Mouse (Mus musculus): ENCODE data around the gene Mettl9. TPM values are rescaled to one million over a fixed set of nuclear protein-coding genes. Genes with fewer than 3 reads are reported as not detected.

Gene Mettl9
- total and polyA plus RNA-seq, 2 experiments from 2014 or later, result 63.8 to 140 TPM

DNA sequence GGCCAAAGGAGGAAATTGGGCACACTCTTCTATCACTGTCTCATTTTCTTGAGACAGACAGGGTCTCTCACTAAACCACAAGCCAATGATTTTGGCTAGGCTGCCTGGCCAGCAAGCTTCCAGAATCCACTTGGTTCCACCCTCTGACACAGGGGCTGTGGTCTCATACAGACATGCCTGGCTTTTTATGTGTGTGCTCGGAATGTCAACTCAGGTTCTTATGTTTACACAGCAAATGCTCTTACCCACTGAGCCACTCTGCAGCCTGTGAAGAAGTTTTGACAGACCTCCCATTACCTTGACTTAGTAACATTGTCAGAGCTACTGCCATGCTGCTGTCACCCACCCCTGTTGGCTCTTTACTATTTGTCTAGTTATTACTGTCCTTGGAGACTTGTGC, 7.7 kb downstream of the Mettl9 start:
- Histone ChIP-seq H3K9me3 (ENCODE audit: low read length) (no peaks in the 10 kb centered on the region), H3K9ac (replicated peaks; ENCODE audit: low read length, poor library complexity, severe bottlenecking) (no peak overlapping the region), H3K4me1 (ENCODE audit: insufficient read depth, low read length) (peaks cover 4% of the 10 kb centered on the region; the same call in 1 of the 2 replicates), H3K36me3 (ENCODE audit: insufficient read depth, low read length) (no peaks in the 10 kb centered on the region), H3K4me3 (ENCODE audit: low read depth, low read length) (no peak overlapping the region), H3K4me2 (ENCODE audit: low read depth, low read length, poor library complexity, severe bottlenecking) (no peak overlapping the region), H3K27me3 (ENCODE audit: insufficient read depth, low read length) (no peaks in the 10 kb centered on the region), H3K27ac (ENCODE audit: low read depth, low read length) (no peak overlapping the region)
- 76% methylated on average over 1 of the region's 1 CpGs for WGBS
- DNase-seq (ENCODE audit: low spot score), result no peak
- no peak for ATAC-seq (ENCODE audit: low FRiP score)
- no peak for TF ChIP-seq CTCF (IDR thresholded peaks at IDR 0.05)

DNA sequence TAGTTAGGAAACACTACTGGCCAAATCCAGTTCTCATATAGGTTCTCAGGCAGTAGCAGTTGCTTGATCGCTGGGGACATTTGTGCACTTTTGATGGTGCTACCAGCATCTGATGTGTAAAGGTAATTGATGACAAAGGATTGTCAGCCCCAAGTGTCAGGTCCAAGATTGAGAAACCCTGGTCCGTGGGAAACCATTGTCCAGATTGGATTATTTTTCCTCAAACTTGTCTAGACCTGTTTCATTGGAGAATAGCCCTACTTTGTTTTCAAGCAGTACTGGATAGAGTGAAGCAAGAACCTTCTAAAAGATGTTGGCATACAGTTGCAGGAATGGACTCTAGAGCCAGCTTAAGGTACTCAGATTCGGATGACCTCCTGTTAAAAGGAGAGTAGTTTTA, 8.8 kb downstream of the Mettl9 start:
- Histone ChIP-seq H3K27ac (ENCODE audit: low read depth, low read length) (no peak overlapping the region), H3K27me3 (ENCODE audit: insufficient read depth, low read length) (no peaks in the 10 kb centered on the region), H3K4me1 (ENCODE audit: insufficient read depth, low read length) (no peaks in the 10 kb centered on the region), H3K36me3 (ENCODE audit: insufficient read depth, low read length) (no peaks in the 10 kb centered on the region), H3K9me3 (ENCODE audit: low read length) (no peaks in the 10 kb centered on the region), H3K9ac (replicated peaks; ENCODE audit: low read length, poor library complexity, severe bottlenecking) (no peak overlapping the region), H3K4me2 (ENCODE audit: low read depth, low read length, poor library complexity, severe bottlenecking) (no peak overlapping the region), H3K4me3 (ENCODE audit: low read depth, low read length) (no peak overlapping the region)
- DNase-seq (ENCODE audit: low spot score), result no peak
- 95% methylated on average over 3 of the region's 3 CpGs for WGBS
- no peak for ATAC-seq (ENCODE audit: low FRiP score)
- no peak for TF ChIP-seq CTCF (IDR thresholded peaks at IDR 0.05)

DNA sequence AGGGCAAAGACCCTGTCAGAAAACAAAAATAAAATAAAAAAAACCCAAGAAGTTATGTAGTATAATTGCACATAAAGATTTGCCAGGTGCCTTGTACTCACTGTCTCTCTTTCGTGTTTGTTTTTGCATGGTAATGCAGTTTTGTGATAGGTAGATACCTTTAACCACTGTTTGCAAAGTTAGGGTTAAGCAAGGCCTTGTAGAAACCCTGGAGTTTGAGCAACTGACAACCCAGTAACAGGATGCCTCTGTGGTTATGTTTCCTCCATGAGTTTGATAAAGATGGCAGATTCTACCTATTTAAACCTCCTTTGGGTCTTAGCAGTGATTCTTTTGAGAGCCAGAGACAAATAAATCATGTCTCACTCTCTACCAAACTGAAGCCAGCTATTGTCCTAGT, 9.3 kb downstream of the Mettl9 start:
- no peak for ATAC-seq (ENCODE audit: low FRiP score)
- no peak overlapping the region for H3K9ac ChIP-seq (replicated peaks; ENCODE audit: low read length, poor library complexity, severe bottlenecking)
- H3K27me3 ChIP-seq (ENCODE audit: insufficient read depth, low read length), result no peaks in the 10 kb centered on the region
- H3K4me2 ChIP-seq (ENCODE audit: low read depth, low read length, poor library complexity, severe bottlenecking), result no peak overlapping the region
- H3K9me3 ChIP-seq (ENCODE audit: low read length), result no peaks in the 10 kb centered on the region
- no peak overlapping the region for H3K27ac ChIP-seq (ENCODE audit: low read depth, low read length)
- 95% methylated on average over 1 of the region's 1 CpGs for WGBS
- H3K4me1 ChIP-seq (ENCODE audit: insufficient read depth, low read length), result no peaks in the 10 kb centered on the region
- H3K4me3 ChIP-seq (ENCODE audit: low read depth, low read length), result no peak overlapping the region
- no peak for DNase-seq (ENCODE audit: low spot score)
- TF ChIP-seq CTCF (IDR thresholded peaks at IDR 0.05), result no peak
- no peaks in the 10 kb centered on the region for H3K36me3 ChIP-seq (ENCODE audit: insufficient read depth, low read length)

DNA sequence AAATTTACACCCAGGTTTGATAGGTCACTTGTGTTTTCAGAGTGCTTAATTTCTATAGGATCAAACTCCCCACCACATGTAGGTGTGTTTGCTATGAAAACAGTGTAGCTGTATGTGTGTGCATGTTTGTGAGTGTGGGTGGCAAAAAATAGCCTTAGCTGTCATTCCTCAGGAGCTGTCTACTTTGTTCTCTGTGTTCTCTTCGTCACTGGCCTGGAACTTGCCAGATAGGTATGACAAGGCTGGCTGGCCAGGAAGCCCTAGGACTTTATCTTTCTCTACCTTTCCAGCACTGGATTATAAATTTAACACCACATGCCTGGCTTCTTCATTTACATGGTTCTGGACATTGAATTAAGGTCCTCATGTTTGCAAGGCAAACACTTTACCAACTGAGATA, 10.0 kb downstream of the Mettl9 start:
- Histone ChIP-seq H3K4me2 (ENCODE audit: low read depth, low read length, poor library complexity, severe bottlenecking) (no peak overlapping the region), H3K4me3 (ENCODE audit: low read depth, low read length) (no peak overlapping the region), H3K9me3 (ENCODE audit: low read length) (no peaks in the 10 kb centered on the region), H3K9ac (replicated peaks; ENCODE audit: low read length, poor library complexity, severe bottlenecking) (no peak overlapping the region), H3K4me1 (ENCODE audit: insufficient read depth, low read length) (no peaks in the 10 kb centered on the region), H3K27me3 (ENCODE audit: insufficient read depth, low read length) (no peaks in the 10 kb centered on the region), H3K36me3 (ENCODE audit: insufficient read depth, low read length) (no peaks in the 10 kb centered on the region), H3K27ac (ENCODE audit: low read depth, low read length) (no peak overlapping the region)
- ATAC-seq (ENCODE audit: low FRiP score) (no peak), DNase-seq (ENCODE audit: low spot score) (no peak)
- 90% methylated on average over 1 of the region's 1 CpGs for WGBS
- no peak for TF ChIP-seq CTCF (IDR thresholded peaks at IDR 0.05)

DNA sequence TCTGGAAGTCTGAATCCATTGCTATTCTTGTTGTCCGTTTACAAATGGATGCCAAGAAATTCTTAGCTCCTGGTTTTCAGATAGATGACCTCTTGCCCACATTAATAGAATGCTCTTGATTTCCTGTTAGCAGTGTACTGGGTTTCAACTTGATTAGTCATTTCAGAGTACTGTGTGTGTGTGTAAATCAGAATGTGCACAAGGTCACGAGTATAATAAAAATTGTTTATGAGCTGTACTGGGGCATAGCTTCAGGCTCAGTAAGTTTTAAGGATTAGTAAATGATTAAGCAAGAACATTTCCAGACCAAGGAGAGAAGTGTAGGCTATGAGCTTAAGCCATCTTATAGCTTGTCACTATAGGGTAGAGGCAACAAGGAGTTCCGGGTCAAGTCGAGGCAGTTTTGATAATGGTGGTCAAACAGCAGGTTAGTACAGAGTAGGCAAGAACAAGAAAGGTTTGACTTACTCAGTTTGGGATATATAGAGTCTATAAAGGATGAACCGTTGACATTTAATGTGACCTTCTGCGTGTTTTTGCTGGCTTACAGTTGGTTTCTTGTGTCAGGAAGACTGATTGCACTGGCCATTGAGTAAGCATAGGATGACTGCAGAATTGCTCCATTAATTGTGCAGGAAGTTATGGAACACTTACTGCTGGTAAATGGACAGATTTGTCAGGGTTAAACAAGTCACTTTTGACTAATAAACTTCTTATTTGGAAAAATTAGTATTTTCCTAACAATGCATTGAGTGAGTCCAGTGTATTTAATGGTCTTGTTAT, 11.6 kb downstream of the Mettl9 start:
- no peak overlapping the region for H3K4me3 ChIP-seq (ENCODE audit: low read depth, low read length)
- ATAC-seq (ENCODE audit: low FRiP score), result no peak
- H3K27me3 ChIP-seq (ENCODE audit: insufficient read depth, low read length), result no peaks in the 10 kb centered on the region
- no peak overlapping the region for H3K27ac ChIP-seq (ENCODE audit: low read depth, low read length)
- H3K4me2 ChIP-seq (ENCODE audit: low read depth, low read length, poor library complexity, severe bottlenecking), result no peak overlapping the region
- H3K4me1 ChIP-seq (ENCODE audit: insufficient read depth, low read length), result no peaks in the 10 kb centered on the region
- no peaks in the 10 kb centered on the region for H3K9me3 ChIP-seq (ENCODE audit: low read length)
- H3K36me3 ChIP-seq (ENCODE audit: insufficient read depth, low read length), result no peaks in the 10 kb centered on the region
- TF ChIP-seq CTCF (IDR thresholded peaks at IDR 0.05), result no peak
- no peak for DNase-seq (ENCODE audit: low spot score)
- no peak overlapping the region for H3K9ac ChIP-seq (replicated peaks; ENCODE audit: low read length, poor library complexity, severe bottlenecking)
- 95% methylated on average over 6 of the region's 6 CpGs for WGBS

DNA sequence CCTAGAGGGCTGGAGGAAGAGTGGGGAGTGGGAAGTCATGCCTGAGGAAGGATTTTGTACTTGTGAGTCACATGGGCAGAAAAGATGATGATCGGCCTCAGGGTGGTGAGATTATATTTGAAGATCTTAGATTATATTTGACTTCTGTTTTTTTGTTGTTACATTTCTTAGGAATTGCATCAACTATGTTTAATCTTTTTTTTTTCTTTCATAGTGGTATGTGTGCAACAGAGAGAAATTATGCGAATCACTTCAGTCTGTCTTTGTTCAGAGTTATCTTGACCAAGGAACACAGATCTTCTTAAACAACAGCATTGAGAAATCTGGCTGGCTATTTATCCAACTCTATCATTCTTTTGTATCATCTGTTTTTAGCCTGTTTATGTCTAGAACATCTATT, 13.4 kb downstream of the Mettl9 start:
- no peaks in the 10 kb centered on the region for H3K27me3 ChIP-seq (ENCODE audit: insufficient read depth, low read length)
- H3K4me1 ChIP-seq (ENCODE audit: insufficient read depth, low read length), result no peaks in the 10 kb centered on the region
- ATAC-seq (ENCODE audit: low FRiP score) (no peak), DNase-seq (ENCODE audit: low spot score) (no peak)
- H3K9me3 ChIP-seq (ENCODE audit: low read length), result no peaks in the 10 kb centered on the region
- WGBS, result 95% methylated on average over 2 of the region's 2 CpGs
- H3K36me3 ChIP-seq (ENCODE audit: insufficient read depth, low read length), result peaks cover 8% of the 10 kb centered on the region; the same call in 1 of the 2 replicates
- no peak overlapping the region for H3K4me2 ChIP-seq (ENCODE audit: low read depth, low read length, poor library complexity, severe bottlenecking)
- no peak for TF ChIP-seq CTCF (IDR thresholded peaks at IDR 0.05)
- no peak overlapping the region for H3K9ac ChIP-seq (replicated peaks; ENCODE audit: low read length, poor library complexity, severe bottlenecking)
- H3K4me3 ChIP-seq (ENCODE audit: low read depth, low read length), result no peak overlapping the region
- H3K27ac ChIP-seq (ENCODE audit: low read depth, low read length), result no peak overlapping the region
